Mouse (Mus musculus) lung, adult 2 months (tissue): ENCODE data around the gene Ncoa1.

ENCODE experiments used
- CTCF ChIP-seq: fragments of 200-500 bp; IDR thresholded peaks from 2 replicates; pipeline ENCODE4 v1.5.1; 2011; ENCODE audit warnings: mild to moderate bottlenecking, low read length, control low read depth; ENCODE audit not compliant: insufficient read depth
- POLR2A ChIP-seq: fragments of 200-500 bp; IDR thresholded peaks from 2 replicates; pipeline ENCODE4 v1.6.1; 2011; ENCODE audit warnings: low read depth, mild to moderate bottlenecking, control low read depth, low read length, borderline replicate concordance; ENCODE audit errors: extremely low read depth

DNA sequence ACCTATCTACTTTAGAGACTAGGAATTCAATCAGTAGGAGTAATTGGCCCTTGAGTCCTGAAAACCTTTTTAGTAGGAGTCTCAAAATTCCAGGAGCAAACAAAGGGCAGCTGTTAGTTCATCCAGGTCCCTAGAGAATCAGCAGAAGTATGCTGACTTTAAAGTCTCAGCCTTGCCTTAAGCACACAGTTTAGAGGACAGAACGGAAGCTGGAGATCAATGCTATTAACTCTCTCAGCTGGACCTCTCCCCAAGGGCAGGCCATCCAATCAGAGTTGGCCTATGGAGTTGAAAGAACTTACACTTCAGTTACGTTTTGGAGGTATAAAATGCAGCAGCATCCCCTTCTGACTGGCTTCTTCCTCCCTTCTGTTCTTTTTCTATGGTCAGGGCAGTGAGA, 154.8 kb downstream of the Ncoa1 start:
- TF ChIP-seq POLR2A: no peak
- no peak for TF ChIP-seq CTCF
